Mouse (Mus musculus) neural tube, embryonic 11.5 days (tissue): Measurements from ENCODE around the gene Ccdc141. TPM values are rescaled to one million over a fixed set of nuclear protein-coding genes. Genes with fewer than 3 reads are reported as not detected.

Experiments used
- ATAC-seq: fragments of 200-750 bp; cut with Nextera tagmentation; 2 replicates; pipeline ENCODE4 v1.8.0; 2017; ENCODE audit warnings: moderate number of reproducible peaks, mild to moderate bottlenecking, moderate TSS enrichment, moderate library complexity; ENCODE audit not compliant: insufficient read depth, low FRiP score, low TSS enrichment
- DNase-seq: peaks from one replicate; pipeline ENCODE4 v3.0.0-alpha.2; 2015; ENCODE audit warnings: low spot score
- H3K27ac ChIP-seq: fragments of 300-500 bp; sonication (generic); 2 replicates; pipeline ENCODE4 v1.5.1; 2014; ENCODE audit warnings: low read depth, mild to moderate bottlenecking, low read length
- H3K27me3 ChIP-seq: fragments of 300-500 bp; sonication (generic); 2 replicates; pipeline ENCODE4 v1.6.1; 2014; ENCODE audit warnings: mild to moderate bottlenecking, low read length, mixed read lengths; ENCODE audit not compliant: control insufficient read depth, insufficient read depth
- H3K36me3 ChIP-seq: fragments of 300-500 bp; sonication (generic); 2 replicates; pipeline ENCODE4 v1.6.1; 2014; ENCODE audit warnings: mild to moderate bottlenecking, low read length, moderate library complexity, mixed read lengths; ENCODE audit not compliant: control insufficient read depth, insufficient read depth
- H3K4me1 ChIP-seq: fragments of 300-500 bp; sonication (generic); 2 replicates; pipeline ENCODE4 v1.6.1; 2014; ENCODE audit warnings: low read length, mixed read lengths; ENCODE audit not compliant: control insufficient read depth, insufficient read depth
- H3K4me2 ChIP-seq: fragments of 300-500 bp; sonication (generic); 2 replicates; pipeline ENCODE4 v1.6.1; 2014; ENCODE audit warnings: low read depth, mild to moderate bottlenecking, moderate library complexity
- H3K4me3 ChIP-seq: fragments of 300-500 bp; sonication (generic); 2 replicates; pipeline ENCODE4 v1.5.1; 2014; ENCODE audit warnings: low read depth, low read length
- H3K9ac ChIP-seq: fragments of 300-500 bp; sonication (generic); 2 replicates; pipeline ENCODE4 v1.6.1; 2014; ENCODE audit warnings: mild to moderate bottlenecking, low read length
- H3K9me3 ChIP-seq: fragments of 300-500 bp; sonication (generic); 2 replicates; pipeline ENCODE4 v1.6.1; 2016; ENCODE audit warnings: low read length; ENCODE audit not compliant: control insufficient read depth
- WGBS: fragments of 180-500 bp; shearing (Covaris S2); extraction: QIAGEN DNeasy Blood & Tissue Kit; methylation state at CpG from one replicate; pipeline ENCODE4 v1.1.7; 2014; 5-methylcytosine and 5-hydroxymethylcytosine counted together
- polyA plus RNA-seq: library from polyadenylated mRNA; unstranded; fragments of >200 nt; fragmentation: Nextera tagmentation; extraction: Ambion mirVana; gene quantifications from 2 replicates; pipeline ENCODE4 v1.2.1, GENCODE M21; 2014

Gene Ccdc141
- polyA plus RNA-seq, 1 experiment from 2014 or later = 5.3 TPM

DNA sequence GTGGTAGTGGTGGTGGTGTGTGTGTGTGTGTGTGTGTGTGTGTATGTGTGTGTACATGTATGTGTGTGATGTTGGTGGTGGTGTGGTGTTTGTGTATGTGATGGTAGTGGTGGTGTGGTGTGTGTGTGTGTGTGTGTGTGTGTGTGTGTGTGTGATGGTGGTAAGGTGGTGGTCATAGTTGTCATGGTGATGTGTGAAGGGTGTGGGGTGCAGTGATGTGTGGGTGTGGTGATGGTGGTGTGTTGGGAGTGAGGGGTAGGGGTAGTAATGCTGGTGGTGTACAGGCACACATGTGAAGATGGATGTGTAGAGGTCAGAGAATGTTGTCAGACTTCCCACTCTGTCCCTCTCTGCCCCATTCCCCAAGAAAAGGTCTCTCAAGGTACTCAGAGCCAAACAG, 85.1 kb downstream of the Ccdc141 start:
- Histone ChIP-seq H3K9ac (no peak overlapping the region), H3K27ac (no peak overlapping the region), H3K27me3 (no peaks in the 10 kb centered on the region), H3K9me3 (no peaks in the 10 kb centered on the region), H3K4me1 (no peaks in the 10 kb centered on the region), H3K36me3 (no peaks in the 10 kb centered on the region), H3K4me3 (no peak overlapping the region), H3K4me2 (no peak overlapping the region)
- ATAC-seq (no peak), DNase-seq (no peak)

DNA sequence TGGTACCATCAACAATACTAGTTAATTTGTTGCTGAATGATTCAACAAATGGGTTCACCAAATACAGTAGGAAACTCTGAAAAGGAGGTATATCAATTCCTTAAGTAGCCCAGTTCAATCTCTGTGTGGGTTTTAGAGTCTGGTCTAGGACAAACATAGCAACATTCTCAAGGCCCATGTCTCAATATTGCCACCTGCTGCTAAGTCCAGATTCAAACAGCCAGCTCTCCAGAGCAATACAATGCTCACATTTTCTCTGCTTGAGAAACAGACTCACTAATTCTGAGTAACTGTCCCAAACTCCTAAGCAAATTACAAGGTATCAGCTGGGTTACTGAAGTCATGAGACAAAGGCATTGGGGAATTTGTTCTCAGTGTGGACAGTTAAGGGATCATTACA, 85.8 kb downstream of the Ccdc141 start:
- Histone ChIP-seq H3K4me2 (no peak overlapping the region), H3K27ac (no peak overlapping the region), H3K9ac (no peak overlapping the region), H3K9me3 (no peaks in the 10 kb centered on the region), H3K4me3 (no peak overlapping the region), H3K4me1 (no peaks in the 10 kb centered on the region), H3K27me3 (no peaks in the 10 kb centered on the region), H3K36me3 (no peaks in the 10 kb centered on the region)
- DNase-seq (no peak), ATAC-seq (no peak)

DNA sequence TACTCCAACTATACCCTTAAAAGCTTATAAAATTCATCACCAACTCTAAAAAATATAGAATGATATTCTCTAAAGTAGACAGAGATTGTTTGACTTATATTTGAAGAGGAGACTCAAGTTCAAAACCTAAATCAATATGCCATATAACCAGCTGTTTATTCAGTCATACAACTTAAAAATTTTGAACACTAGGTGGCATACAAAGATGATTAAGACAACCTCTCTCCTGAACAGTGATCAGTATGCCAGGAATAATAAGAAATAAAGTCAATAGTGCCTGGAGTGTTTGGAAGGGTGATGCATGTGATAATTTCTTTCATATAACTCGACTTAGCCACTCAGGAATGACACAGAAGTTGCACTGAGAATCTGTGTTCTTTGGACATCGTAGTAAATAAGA, 89.3 kb downstream of the Ccdc141 start:
- no peak overlapping the region for H3K4me3 ChIP-seq
- no peak overlapping the region for H3K27ac ChIP-seq
- no peaks in the 10 kb centered on the region for H3K27me3 ChIP-seq
- H3K4me2 ChIP-seq = no peak overlapping the region
- H3K4me1 ChIP-seq = no peaks in the 10 kb centered on the region
- DNase-seq = no peak
- H3K9me3 ChIP-seq = no peaks in the 10 kb centered on the region
- no peaks in the 10 kb centered on the region for H3K36me3 ChIP-seq
- WGBS = 85% methylated on average over 2 of the region's 2 CpGs
- H3K9ac ChIP-seq = no peak overlapping the region
- ATAC-seq = no peak

DNA sequence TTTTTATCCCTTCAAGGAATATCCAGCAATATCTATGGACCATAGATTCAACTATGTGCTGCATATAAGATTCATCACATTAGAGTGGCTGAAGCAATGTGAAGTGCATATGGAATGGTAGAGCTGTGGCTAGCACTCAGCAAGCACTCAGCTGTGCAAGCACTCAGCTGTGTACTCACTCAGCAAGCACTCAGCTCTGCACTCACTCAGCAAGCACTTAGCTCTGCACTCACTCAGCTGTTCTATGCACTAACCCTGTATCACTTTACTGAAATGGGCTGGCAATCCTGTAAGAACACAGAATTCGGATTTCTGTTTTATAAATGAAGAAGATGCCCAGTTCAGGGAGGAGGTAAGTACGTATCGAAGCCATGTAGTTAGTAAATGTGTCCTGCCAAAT, 89.8 kb downstream of the Ccdc141 start:
- H3K4me1 ChIP-seq = no peaks in the 10 kb centered on the region
- WGBS = 98% methylated on average over 3 of the region's 3 CpGs

DNA sequence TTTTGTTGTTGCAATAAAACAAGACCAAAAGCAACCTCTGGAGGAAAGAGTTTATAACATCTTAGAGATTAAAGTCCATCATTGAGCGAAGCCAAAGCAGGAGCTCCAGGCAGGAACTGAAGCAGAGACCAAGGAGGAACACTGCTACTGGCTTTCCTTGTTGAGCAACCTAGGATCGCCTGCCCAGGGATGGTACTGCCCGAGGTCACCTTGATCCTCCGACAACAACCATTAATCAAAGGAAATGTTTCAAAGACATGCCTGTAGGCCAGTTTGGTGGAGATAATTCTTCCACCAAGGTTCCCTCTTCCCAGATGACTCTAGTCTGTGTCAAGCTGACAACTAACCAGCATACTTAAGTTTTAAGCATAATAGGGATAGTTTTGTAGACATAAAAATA, 91.7 kb downstream of the Ccdc141 start:
- WGBS = 89% methylated on average over 4 of the region's 4 CpGs
- ATAC-seq (no peak), DNase-seq (no peak)
- H3K4me1 ChIP-seq = no peaks in the 10 kb centered on the region
- H3K4me2 ChIP-seq = no peak overlapping the region
- H3K4me3 ChIP-seq = no peak overlapping the region
- no peak overlapping the region for H3K9ac ChIP-seq
- no peaks in the 10 kb centered on the region for H3K9me3 ChIP-seq
- H3K27ac ChIP-seq = no peak overlapping the region
- H3K27me3 ChIP-seq = no peaks in the 10 kb centered on the region
- H3K36me3 ChIP-seq = no peaks in the 10 kb centered on the region

More for the DNA sequence above, 89.8 kb downstream of the Ccdc141 start:
- Histone ChIP-seq H3K4me3 (no peak overlapping the region), H3K36me3 (no peaks in the 10 kb centered on the region), H3K4me2 (no peak overlapping the region), H3K27ac (no peak overlapping the region), H3K9ac (no peak overlapping the region), H3K27me3 (no peaks in the 10 kb centered on the region), H3K9me3 (no peaks in the 10 kb centered on the region)
- DNase-seq (no peak), ATAC-seq (no peak)

DNA sequence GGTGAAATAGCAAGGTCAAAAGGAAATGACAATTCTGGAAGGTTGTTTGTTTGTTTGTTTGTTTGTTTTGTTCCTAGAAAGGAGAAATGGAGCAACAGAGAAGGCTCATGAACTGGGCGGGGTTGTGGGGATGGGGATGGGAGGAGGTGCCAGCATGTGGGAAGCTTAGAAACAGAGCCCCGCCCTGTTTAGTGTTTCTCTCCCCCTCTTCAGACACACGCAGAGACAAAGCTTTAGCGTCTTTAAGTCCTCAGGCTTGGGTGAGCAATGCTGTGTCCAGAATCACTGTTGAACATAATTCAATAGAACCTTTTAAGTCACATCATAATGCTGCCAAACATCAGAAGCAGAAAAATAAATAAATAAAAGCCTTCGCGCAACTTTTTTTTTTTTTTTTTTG, 96.1 kb downstream of the Ccdc141 start:
- Histone ChIP-seq H3K9ac (no peak overlapping the region), H3K4me1 (no peaks in the 10 kb centered on the region), H3K27me3 (no peaks in the 10 kb centered on the region), H3K4me3 (no peak overlapping the region), H3K27ac (no peak overlapping the region), H3K36me3 (no peaks in the 10 kb centered on the region), H3K4me2 (no peak overlapping the region), H3K9me3 (no peaks in the 10 kb centered on the region)
- WGBS = 57% methylated on average over 6 of the region's 6 CpGs
- ATAC-seq (no peak), DNase-seq (no peak)

DNA sequence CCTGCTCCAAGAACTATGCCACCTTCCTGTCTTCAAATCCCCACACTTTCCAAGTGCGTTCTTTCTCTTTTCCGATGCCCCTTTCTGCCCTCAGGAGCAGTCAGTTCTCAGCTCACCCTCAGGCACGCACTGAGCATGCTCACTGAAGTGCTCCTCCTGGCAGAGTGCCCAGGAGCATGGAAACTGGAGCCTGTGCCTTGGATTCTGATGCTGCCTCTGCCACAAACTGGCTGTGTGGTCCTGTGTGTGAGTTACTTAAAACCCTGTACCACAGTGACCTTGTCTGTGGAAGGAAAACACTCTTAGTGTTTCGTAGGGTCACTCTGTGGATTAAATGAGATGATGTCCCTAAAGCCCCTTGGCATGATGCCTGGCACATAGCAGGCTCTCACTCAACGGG, 96.5 kb downstream of the Ccdc141 start:
- no peak overlapping the region for H3K4me2 ChIP-seq
- H3K27me3 ChIP-seq = no peaks in the 10 kb centered on the region
- ATAC-seq (no peak), DNase-seq (no peak)
- no peaks in the 10 kb centered on the region for H3K9me3 ChIP-seq
- no peaks in the 10 kb centered on the region for H3K36me3 ChIP-seq
- H3K4me3 ChIP-seq = no peak overlapping the region
- no peak overlapping the region for H3K27ac ChIP-seq
- no peak overlapping the region for H3K9ac ChIP-seq
- 78% methylated on average over 5 of the region's 5 CpGs for WGBS
- H3K4me1 ChIP-seq = no peaks in the 10 kb centered on the region

DNA sequence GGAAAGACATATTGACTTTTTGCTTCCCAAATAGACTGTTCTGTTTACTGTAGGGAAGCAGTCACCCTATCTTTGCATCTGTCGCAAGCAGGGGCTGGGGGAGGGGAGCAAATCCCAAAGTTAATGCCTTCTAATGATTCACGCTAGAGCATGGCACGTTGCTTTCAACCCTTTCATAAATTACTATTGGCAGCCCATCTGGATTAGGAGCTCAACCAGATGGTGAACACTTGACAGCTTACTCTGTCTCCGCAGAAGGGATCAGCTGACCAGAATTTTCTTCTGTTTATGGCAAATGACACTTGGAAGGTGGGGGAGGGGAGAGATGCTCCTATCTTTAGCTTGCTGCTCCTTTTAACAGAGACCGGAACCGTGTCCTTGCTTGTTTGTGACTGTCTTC, 105.1 kb downstream of the Ccdc141 start:
- H3K9me3 ChIP-seq = no peaks in the 10 kb centered on the region
- H3K4me2 ChIP-seq = no peak overlapping the region
- H3K9ac ChIP-seq = no peak overlapping the region
- H3K4me3 ChIP-seq = no peak overlapping the region
- 0 out of 2 replicates have a peak, but pooled peaks cover 4% of the 10 kb centered on the region for H3K4me1 ChIP-seq
- H3K27ac ChIP-seq = no peak overlapping the region
- H3K27me3 ChIP-seq = no peaks in the 10 kb centered on the region
- peak; percentile 38 for DNase-seq
- peak; percentile 46; the same call in 1 of the 2 replicates for ATAC-seq
- 35% methylated on average over 6 of the region's 6 CpGs for WGBS
- no peaks in the 10 kb centered on the region for H3K36me3 ChIP-seq

DNA sequence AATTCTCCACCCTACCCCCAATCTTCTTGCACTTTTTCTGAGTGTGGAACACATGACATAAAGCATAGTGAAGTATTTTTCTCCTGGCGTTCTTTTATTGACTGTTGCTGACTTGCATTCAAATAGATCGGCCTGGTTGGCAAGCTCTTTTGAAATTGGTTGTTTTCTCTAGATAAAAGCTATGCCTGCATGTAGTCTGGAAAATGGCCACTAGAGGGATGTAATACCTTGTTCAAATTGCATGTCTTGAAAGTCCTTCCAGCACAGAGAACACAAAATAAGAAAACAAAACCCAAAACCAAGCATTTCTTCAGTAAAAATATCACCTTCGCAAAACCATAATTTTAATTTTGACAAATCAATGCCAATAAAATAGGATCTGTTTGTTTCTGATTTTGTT, 108.6 kb downstream of the Ccdc141 start:
- H3K27me3 ChIP-seq = no peaks in the 10 kb centered on the region
- DNase-seq (peak; percentile 27), ATAC-seq (no peak)
- H3K36me3 ChIP-seq = no peaks in the 10 kb centered on the region
- H3K9me3 ChIP-seq = no peaks in the 10 kb centered on the region
- H3K4me2 ChIP-seq = no peak overlapping the region
- no peak overlapping the region for H3K4me3 ChIP-seq
- peaks cover 10% of the 10 kb centered on the region; the same call in 1 of the 2 replicates for H3K4me1 ChIP-seq
- 56% methylated on average over 3 of the region's 3 CpGs for WGBS
- no peak overlapping the region for H3K9ac ChIP-seq
- H3K27ac ChIP-seq = no peak overlapping the region
